In the genomic region with DNA sequence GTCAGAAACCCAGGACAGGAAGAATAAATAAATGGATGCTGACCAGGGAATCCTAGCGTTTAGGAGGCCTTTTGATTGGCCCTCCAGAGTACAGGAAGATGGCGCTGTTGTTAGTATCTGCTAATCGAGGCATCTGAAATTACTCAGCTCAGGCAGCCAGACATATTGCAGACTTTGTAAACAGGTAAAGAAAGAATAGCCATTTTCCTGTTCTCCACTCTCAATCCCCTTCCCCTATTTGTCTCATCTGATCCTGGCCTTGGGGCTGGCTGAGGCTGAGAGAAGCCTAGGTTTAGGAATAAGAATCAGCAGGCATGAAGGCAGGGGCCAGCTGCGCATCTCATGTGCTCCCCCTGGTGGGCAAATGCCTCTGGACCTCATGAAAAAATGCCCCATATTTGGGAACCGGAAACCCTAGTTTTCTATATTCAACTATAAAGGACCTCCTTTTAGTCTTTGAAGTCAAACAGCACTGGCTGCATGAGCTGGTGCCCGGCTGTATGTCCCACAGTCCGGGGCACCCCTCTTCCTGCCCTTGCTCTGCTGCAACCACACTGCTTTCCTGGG, we compare ENCODE assay signal across 8 mouse cellular contexts. TPM values are rescaled to one million over a fixed set of nuclear protein-coding genes. Genes with fewer than 3 reads are reported as not detected.
DNase-seq lines count a peak whose midpoint lies in the region; ATAC-seq and TF ChIP-seq lines count a peak whose summit lies in the region.

No protein-coding gene starts in this region.

- no peaks in the 10 kb centered on the region for H3K36me3 ChIP-seq in neural tube, embryonic 15.5 days
- H3K36me3 ChIP-seq in kidney, embryonic 16.5 days (ENCODE audit: insufficient read depth, low read length): no peaks in the 10 kb centered on the region
- no peaks in the 10 kb centered on the region for H3K36me3 ChIP-seq in liver, embryonic 14.5 days (replicated peaks; ENCODE audit: control insufficient read depth, insufficient read depth, low read depth)

- H3K9ac ChIP-seq in neural tube, embryonic 15.5 days (replicated peaks): no peak overlapping the region
- no peak overlapping the region for H3K9ac ChIP-seq in kidney, embryonic 16.5 days (replicated peaks; ENCODE audit: low read length)
- H3K9ac ChIP-seq in liver, embryonic 14.5 days (replicated peaks): no peak overlapping the region

- no peaks in the 10 kb centered on the region for H3K4me1 ChIP-seq in neural tube, embryonic 15.5 days
- peaks cover 36% of the 10 kb centered on the region for H3K4me1 ChIP-seq in kidney, embryonic 16.5 days (ENCODE audit: insufficient read depth, low read length)
- 0 out of 4 replicates have a peak, but pooled peaks cover 0 to 2% of the 10 kb centered on the region in 2 experiments for H3K4me1 ChIP-seq in liver, embryonic 14.5 days (replicated peaks; ENCODE audit: control insufficient read depth in 2 of 2, insufficient read depth in 2 of 2, low read length in 1 of 2)

- no peak overlapping the region for H3K4me2 ChIP-seq in neural tube, embryonic 15.5 days
- H3K4me2 ChIP-seq in kidney, embryonic 16.5 days (replicated peaks; ENCODE audit: low read depth, low read length): no peak overlapping the region
- H3K4me2 ChIP-seq in liver, embryonic 14.5 days (ENCODE audit: low read depth): no peak overlapping the region

- intact Hi-C loops in gastrocnemius, postnatal 14 days (cut with DNase I; ENCODE audit: low total_unique reads): loop anchor here (5.0 to 10.0 kb wide), 2 partner anchors 77 to 86 kb away; no protein-coding TSS in a partner anchor

- no peak overlapping the region for H3K4me3 ChIP-seq in neural tube, embryonic 15.5 days (replicated peaks)
- no peak overlapping the region for H3K4me3 ChIP-seq in kidney, embryonic 16.5 days (ENCODE audit: low read length)
- H3K4me3 ChIP-seq in liver, embryonic 14.5 days (ENCODE audit: insufficient read depth in 1 of 2, low read depth in 2 of 2, low read length in 2 of 2): no peak overlapping the region

- H3K27me3 ChIP-seq in neural tube, embryonic 15.5 days (replicated peaks): no peaks in the 10 kb centered on the region
- no peaks in the 10 kb centered on the region for H3K27me3 ChIP-seq in kidney, embryonic 16.5 days (ENCODE audit: insufficient read depth, low read length)
- H3K27me3 ChIP-seq in liver, embryonic 14.5 days (ENCODE audit: control insufficient read depth, insufficient read depth, low read length): no peaks in the 10 kb centered on the region

- no peak overlapping the region for H3K27ac ChIP-seq in neural tube, embryonic 15.5 days (replicated peaks)
- no peak overlapping the region for H3K27ac ChIP-seq in kidney, embryonic 16.5 days (ENCODE audit: low read length)
- H3K27ac ChIP-seq in liver, embryonic 14.5 days: no peak overlapping the region

- WGBS in neural tube, embryonic 15.5 days: 44% methylated on average over 7 of the region's 7 CpGs
- 29% methylated on average over 7 of the region's 7 CpGs for WGBS in kidney, embryonic 16.5 days
- 31% methylated on average over 7 of the region's 7 CpGs for WGBS in liver, embryonic 14.5 days (ENCODE audit: insufficient replicate concordance)

- peak; percentile 84 for DNase-seq in neural tube, embryonic 10.5 days (ENCODE audit: extremely low spot score, low spot score)
- DNase-seq in cerebellum, adult 18-20 months: peak; percentile 65 to 70
- DNase-seq in gastrocnemius, postnatal 14 days: peak; percentile 80
- DNase-seq in liver, embryonic 14.5 days (ENCODE audit: low read depth in 3 of 3, low spot score in 3 of 3): peak in 2 of 3 experiments; percentile 9 to 11
- peak; percentile 11 for DNase-seq in retina, adult 2 months (ENCODE audit: low read depth, low spot score)
- peak; percentile 76 to 77 for DNase-seq in thymus, postnatal 36 days

- ATAC-seq in neural tube, embryonic 15.5 days (ENCODE audit: low FRiP score): no peak
- 0 out of 2 replicates have a peak, but pooled peaks have one; percentile 32 for ATAC-seq in kidney, embryonic 16.5 days (ENCODE audit: low FRiP score, low TSS enrichment)
- no peak for ATAC-seq in liver, embryonic 14.5 days (ENCODE audit: insufficient read depth)

- peak; percentile 75 for TF ChIP-seq CTCF in liver, embryonic 14.5 days (IDR thresholded peaks at IDR 0.05; ENCODE audit: low read depth)

- H3K9me3 ChIP-seq in neural tube, embryonic 15.5 days (replicated peaks): no peaks in the 10 kb centered on the region
- no peaks in the 10 kb centered on the region for H3K9me3 ChIP-seq in kidney, embryonic 16.5 days (ENCODE audit: low read length)
- H3K9me3 ChIP-seq in liver, embryonic 14.5 days (ENCODE audit: control insufficient read depth, low read length): no peaks in the 10 kb centered on the region

- TF ChIP-seq EP300 in liver, embryonic 14.5 days (IDR thresholded peaks at IDR 0.05; ENCODE audit: low read depth): no peak

RNA-seq across cellular contexts. Expression of gene Smad5, which starts 44.8 kb away (rescaled TPM):
- 16.3 and 19.0 TPM in 2 replicates for polyA plus RNA-seq in neural tube, embryonic 15.5 days (2015; fragmentation: Nextera tagmentation; extraction: Ambion mirVana)
- total RNA-seq in gastrocnemius, postnatal 14 days (2021): 10 to 100 TPM; 21.5 to 24.5 TPM
- polyA plus RNA-seq in kidney, embryonic 16.5 days (2015; fragmentation: Nextera tagmentation; extraction: Ambion mirVana): 35.6 and 37.0 TPM in 2 replicates
- polyA plus RNA-seq in liver, embryonic 14.5 days (2012; rRNA removed): 4.1 and 5.0 TPM in 2 replicates
- polyA plus RNA-seq in liver, embryonic 14.5 days (2014; fragmentation: Nextera tagmentation; extraction: Ambion mirVana): 4.0 and 4.2 TPM in 2 replicates

RNA-seq across cellular contexts. Expression of gene Tgfbi, which starts 48.7 kb away (rescaled TPM):
- 7.7 and 26.4 TPM in 2 replicates for polyA plus RNA-seq in neural tube, embryonic 15.5 days (2015; fragmentation: Nextera tagmentation; extraction: Ambion mirVana)
- total RNA-seq in gastrocnemius, postnatal 14 days (2021): 10 to 100 TPM; 33.5 to 45.6 TPM
- polyA plus RNA-seq in kidney, embryonic 16.5 days (2015; fragmentation: Nextera tagmentation; extraction: Ambion mirVana): 133 and 135 TPM in 2 replicates
- polyA plus RNA-seq in liver, embryonic 14.5 days (2012; rRNA removed): 5.0 and 6.1 TPM in 2 replicates
- 6.1 and 6.7 TPM in 2 replicates for polyA plus RNA-seq in liver, embryonic 14.5 days (2014; fragmentation: Nextera tagmentation; extraction: Ambion mirVana)

Comparison
In these comparisons a context has a peak if more than half of its experiments do, and no peak if none do; other contexts are left out.
1. DNase-seq: peak in every context shown above with its lines; median percentile 84 in neural tube, embryonic 10.5 days; 80 in gastrocnemius, postnatal 14 days; 76 in thymus, postnatal 36 days; 68 in cerebellum, adult 18-20 months; 11 in retina, adult 2 months; 10 in liver, embryonic 14.5 days.